Mouse (Mus musculus): ENCODE measurements around the gene Hoxd12.

The Hoxd12 gene

GRCm38 (mm10) chr2:74695813-74696430 is 21.1 kb downstream of the Hoxd12 start:
- no peak for DNase-seq (ENCODE audit: low spot score in 2 of 2)

GRCm38 (mm10) chr2:74696442-74697335 is 21.9 kb downstream of the Hoxd12 start:
- no peak for DNase-seq (ENCODE audit: low spot score in 2 of 2)

- no peak for DNase-seq (ENCODE audit: low spot score in 2 of 2)
Measured at GRCm38 (mm10) chr2:74697567-74698121, 22.8 kb downstream of the Hoxd12 start, which contains the start of gene Hoxd9. Hoxd9 (plus strand) TSS chr2:74697727.

GRCm38 (mm10) chr2:74698201-74699052 is 23.6 kb downstream of the Hoxd12 start:
- DNase-seq (ENCODE audit: low spot score in 2 of 2) = no peak

GRCm38 (mm10) chr2:74699053-74699430 is 24.2 kb downstream of the Hoxd12 start:
- DNase-seq (ENCODE audit: low spot score in 2 of 2) = no peak

- DNase-seq (ENCODE audit: low spot score in 2 of 2) = no peak
Measured at GRCm38 (mm10) chr2:74699664-74700545, 25.1 kb downstream of the Hoxd12 start.

- no peak for DNase-seq (ENCODE audit: low spot score in 2 of 2)
Measured at GRCm38 (mm10) chr2:74700546-74701112, 25.8 kb downstream of the Hoxd12 start.

GRCm38 (mm10) chr2:74701949-74702819 is 27.4 kb downstream of the Hoxd12 start:
- peak; percentile 77 to 86 for DNase-seq (ENCODE audit: low spot score in 2 of 2)

GRCm38 (mm10) chr2:74702820-74703219 is 28.0 kb downstream of the Hoxd12 start:
- no peak for DNase-seq (ENCODE audit: low spot score in 2 of 2)

- no peak for DNase-seq (ENCODE audit: low spot score in 2 of 2)
Measured at GRCm38 (mm10) chr2:74703317-74703716, 28.5 kb downstream of the Hoxd12 start.

- no peak for DNase-seq (ENCODE audit: low spot score in 2 of 2)
Measured at GRCm38 (mm10) chr2:74703720-74704392, 29.0 kb downstream of the Hoxd12 start.

- DNase-seq (ENCODE audit: low spot score in 2 of 2) = no peak
Measured at GRCm38 (mm10) chr2:74704393-74704998, 29.7 kb downstream of the Hoxd12 start, which contains the start of gene Hoxd8. Hoxd8 (plus strand) TSS chr2:74704615.

GRCm38 (mm10) chr2:74704999-74705466 is 30.2 kb downstream of the Hoxd12 start:
- DNase-seq (ENCODE audit: low spot score in 2 of 2) = no peak

- DNase-seq (ENCODE audit: low spot score in 2 of 2) = no peak
Measured at GRCm38 (mm10) chr2:74705467-74706089, 30.8 kb downstream of the Hoxd12 start.

GRCm38 (mm10) chr2:74706393-74706960 is 31.7 kb downstream of the Hoxd12 start:
- no peak for DNase-seq (ENCODE audit: low spot score in 2 of 2)

- no peak for DNase-seq (ENCODE audit: low spot score in 2 of 2)
Measured at GRCm38 (mm10) chr2:74707599-74707998, 32.8 kb downstream of the Hoxd12 start.

- no peak for DNase-seq (ENCODE audit: low spot score in 2 of 2)
Measured at GRCm38 (mm10) chr2:74708676-74709075, 33.9 kb downstream of the Hoxd12 start.
